ENCODE assay signal across 10 mouse cellular contexts in genomic region chr12:105875112-105875511, GRCm38 (mm10).
A peak's percentile ranks its signal among the peaks of the same experiment; 100 is the strongest.
DNase-seq lines count a peak whose midpoint lies in the region; ATAC-seq lines count a peak whose summit lies in the region.
"Had no signal": no experiment of that assay in that cellular context is flagged by ENCODE, and none has a peak within 500 bp of the region (broad histone marks: within the 10 kb centered on the region; RNA-seq: fewer than 3 reads in every experiment).

No protein-coding gene starts in this region.

- peaks cover 15% of the 10 kb centered on the region for H3K9me3 ChIP-seq in heart, embryonic 12.5 days (replicated peaks)
- H3K9me3 ChIP-seq in forebrain, embryonic 14.5 days (replicated peaks; ENCODE audit: control insufficient read depth, low read length) = 0 out of 2 replicates have a peak, but pooled peaks cover 6% of the 10 kb centered on the region
- H3K9me3 ChIP-seq in midbrain, embryonic 14.5 days (ENCODE audit: control insufficient read depth, low read length) = 0 out of 2 replicates have a peak, but pooled peaks cover 9% of the 10 kb centered on the region

- peaks cover 7% of the 10 kb centered on the region; the same call in 1 of the 2 replicates for H3K4me1 ChIP-seq in heart, embryonic 12.5 days (replicated peaks)
- peaks cover 16% of the 10 kb centered on the region for H3K4me1 ChIP-seq in forebrain, embryonic 14.5 days (ENCODE audit: control insufficient read depth, insufficient read depth, low read length)
- peaks cover 12% of the 10 kb centered on the region; the same call in 1 of the 2 replicates for H3K4me1 ChIP-seq in midbrain, embryonic 14.5 days (ENCODE audit: control insufficient read depth, insufficient read depth, low read length)

- no peak overlapping the region for H3K27ac ChIP-seq in heart, embryonic 12.5 days (ENCODE audit: poor library complexity, severe bottlenecking)
- peak overlapping the region; percentile 85 for H3K27ac ChIP-seq in forebrain, embryonic 14.5 days (ENCODE audit: low read depth, low read length)
- H3K27ac ChIP-seq in midbrain, embryonic 14.5 days (replicated peaks; ENCODE audit: low read depth, low read length) = no peak overlapping the region
- H3K27ac ChIP-seq: stomach, postnatal 0 days had no signal

- no peaks in the 10 kb centered on the region for H3K36me3 ChIP-seq in heart, embryonic 12.5 days
- no peaks in the 10 kb centered on the region for H3K36me3 ChIP-seq in forebrain, embryonic 14.5 days (ENCODE audit: control insufficient read depth, insufficient read depth, low read length)
- H3K36me3 ChIP-seq in midbrain, embryonic 14.5 days (ENCODE audit: control insufficient read depth, insufficient read depth, low read length) = no peaks in the 10 kb centered on the region

- WGBS in heart, embryonic 12.5 days = 6% methylated on average over 17 of the region's 17 CpGs
- WGBS in forebrain, embryonic 14.5 days = 3% methylated on average over 17 of the region's 17 CpGs
- WGBS in midbrain, embryonic 14.5 days = 2% methylated on average over 17 of the region's 17 CpGs

- H3K4me3 ChIP-seq in heart, embryonic 12.5 days = no peak overlapping the region
- no peak overlapping the region for H3K4me3 ChIP-seq in forebrain, embryonic 14.5 days (ENCODE audit: low read depth, low read length)
- H3K4me3 ChIP-seq in midbrain, embryonic 14.5 days (replicated peaks; ENCODE audit: low read depth, low read length) = no peak overlapping the region

- no peak for DNase-seq in heart, adult 8-10 months (ENCODE audit: low spot score)
- DNase-seq in cerebellum, adult 11-12 months = peak; percentile 39
- DNase-seq in forebrain, embryonic 14.5 days (ENCODE audit: low spot score) = peak; percentile 91
- DNase-seq in midbrain, embryonic 14.5 days = peak; percentile 86
- no peak for DNase-seq in gastrocnemius, postnatal 10 days
- DNase-seq in right cerebral cortex, adult 18-20 months = no peak
- DNase-seq in spleen, postnatal 4 days (ENCODE audit: low spot score in 2 of 2) = no peak
- DNase-seq: lung, postnatal 36 days had no signal

- H3K4me2 ChIP-seq in heart, embryonic 12.5 days = peak overlapping the region; percentile 50
- H3K4me2 ChIP-seq in forebrain, embryonic 14.5 days (ENCODE audit: low read length) = peak overlapping the region; percentile 15; the same call in 1 of the 2 replicates
- peak overlapping the region; percentile 38 for H3K4me2 ChIP-seq in midbrain, embryonic 14.5 days (ENCODE audit: low read length)

- peaks cover 34% of the 10 kb centered on the region for H3K27me3 ChIP-seq in heart, embryonic 12.5 days (replicated peaks)
- no peaks in the 10 kb centered on the region for H3K27me3 ChIP-seq in forebrain, embryonic 14.5 days (replicated peaks; ENCODE audit: control insufficient read depth, insufficient read depth, low read length)
- H3K27me3 ChIP-seq in midbrain, embryonic 14.5 days (ENCODE audit: control insufficient read depth, insufficient read depth, low read length) = peaks cover 28% of the 10 kb centered on the region

- H3K9ac ChIP-seq in heart, embryonic 12.5 days = no peak overlapping the region
- H3K9ac ChIP-seq in forebrain, embryonic 14.5 days (ENCODE audit: low read length) = 0 out of 2 replicates have a peak overlapping the region, but pooled peaks have one; percentile 1
- no peak overlapping the region for H3K9ac ChIP-seq in midbrain, embryonic 14.5 days (replicated peaks; ENCODE audit: low read length)

- ATAC-seq in heart, embryonic 12.5 days (ENCODE audit: insufficient number of reproducible peaks, low FRiP score) = no peak
- ATAC-seq in forebrain, embryonic 14.5 days = peak; percentile 94
- ATAC-seq in midbrain, embryonic 14.5 days (ENCODE audit: low FRiP score, low TSS enrichment) = peak; percentile 91

Comparison
In these comparisons a context has a peak if more than half of its experiments do, and no peak if none do; other contexts are left out.
1. DNase-seq: peak in cerebellum, adult 11-12 months (single experiment), forebrain, embryonic 14.5 days (single experiment) and midbrain, embryonic 14.5 days (single experiment); none in heart, adult 8-10 months (single experiment), gastrocnemius, postnatal 10 days (single experiment), right cerebral cortex, adult 18-20 months (single experiment) and spleen, postnatal 4 days (0 of 2).
2. Peak in every context shown above with its lines, with median percentiles within 50 percentile points of each other: H3K4me2 ChIP-seq.